Mouse (Mus musculus) gastrocnemius, adult 2 months (tissue): ENCODE results near the gene Emid1. TPM values are rescaled to one million over a fixed set of nuclear protein-coding genes. Genes with fewer than 3 reads are reported as not detected.

ENCODE experiments used
- DNase-seq: peaks from one replicate; pipeline ENCODE4 v3.0.0; 2022
- H3K27ac ChIP-seq: fragments of 200-600 bp; 2 replicates; pipeline ENCODE4 v1.8.1; 2022; ENCODE audit warnings: mild to moderate bottlenecking
- H3K4me3 ChIP-seq: fragments of 200-600 bp; 2 replicates; pipeline ENCODE4 v1.8.1; 2022; ENCODE audit warnings: mild to moderate bottlenecking, moderate library complexity
- CTCF ChIP-seq: fragments of 200-600 bp; IDR thresholded peaks from 2 replicates; pipeline ENCODE4 v1.8.1; 2022; ENCODE audit warnings: antibody characterized with exemption, mild to moderate bottlenecking, moderate library complexity
- intact Hi-C: fragments of 180-260 bp; cut with DNase I; formaldehyde crosslinking; loops from one replicate; pipeline ENCODE4 v1.15.1; 2025
- total RNA-seq, 2 experiments: library from RNA; stranded (reverse); gene quantifications; 2 replicates each; pipeline ENCODE4 v1.2.3; 2021

Gene Emid1
- total RNA-seq, 2 experiments from 2014 or later = 5.4 to 10.9 TPM

GRCm38 (mm10) chr11:5154961-5155805 is 3.1 kb upstream of the Emid1 start:
- H3K4me3 ChIP-seq = no peak overlapping the region
- peak overlapping the region; percentile 43; the same call in 1 of the 2 replicates for H3K27ac ChIP-seq
- peak; percentile 35 for DNase-seq
- TF ChIP-seq CTCF = no peak
- intact Hi-C loops = no loop called here

GRCm38 (mm10) chr11:5151247-5151630 is 818 bp downstream of the Emid1 start:
- no peak for DNase-seq
- no peak for TF ChIP-seq CTCF
- intact Hi-C loops = no loop called here
- Histone ChIP-seq H3K4me3 (peak overlapping the region; percentile 72), H3K27ac (peak overlapping the region; percentile 72)

- no peak for TF ChIP-seq CTCF
- no peak overlapping the region for H3K4me3 ChIP-seq
- no peak for DNase-seq
- peak overlapping the region; percentile 54 for H3K27ac ChIP-seq
- intact Hi-C loops = no loop called here
These were observed 1.4 kb downstream of the Emid1 start for GRCm38 (mm10) chr11:5150416-5151246.

GRCm38 (mm10) chr11:5149955-5150354 is 2.1 kb downstream of the Emid1 start:
- intact Hi-C loops = no loop called here
- DNase-seq = no peak
- Histone ChIP-seq H3K27ac (peak overlapping the region; percentile 13; the same call in 1 of the 2 replicates), H3K4me3 (no peak overlapping the region)
- TF ChIP-seq CTCF = no peak

- TF ChIP-seq CTCF = no peak
- no peak overlapping the region; the same call in 1 of the 2 replicates for H3K4me3 ChIP-seq
- DNase-seq = no peak
- intact Hi-C loops = no loop called here
- no peak overlapping the region; the same call in 1 of the 2 replicates for H3K27ac ChIP-seq
These were observed 2.8 kb downstream of the Emid1 start for GRCm38 (mm10) chr11:5149249-5149648.

- Histone ChIP-seq H3K27ac (no peak overlapping the region), H3K4me3 (no peak overlapping the region)
- TF ChIP-seq CTCF = no peak
- intact Hi-C loops = no loop called here
- DNase-seq = no peak
These were observed 6.5 kb downstream of the Emid1 start for GRCm38 (mm10) chr11:5145600-5145999.

GRCm38 (mm10) chr11:5141965-5142364 is 10.1 kb downstream of the Emid1 start:
- intact Hi-C loops = no loop called here
- no peak overlapping the region for H3K27ac ChIP-seq
- no peak for TF ChIP-seq CTCF
- no peak for DNase-seq
- H3K4me3 ChIP-seq = no peak overlapping the region

GRCm38 (mm10) chr11:5141252-5141651 is 10.8 kb downstream of the Emid1 start:
- Histone ChIP-seq H3K4me3 (no peak overlapping the region), H3K27ac (peak overlapping the region; percentile 54)
- no peak for TF ChIP-seq CTCF
- intact Hi-C loops = no loop called here
- no peak for DNase-seq

GRCm38 (mm10) chr11:5140619-5141018 is 11.4 kb downstream of the Emid1 start:
- no peak overlapping the region for H3K4me3 ChIP-seq
- peak overlapping the region; percentile 54 for H3K27ac ChIP-seq
- peak; percentile 91 for DNase-seq
- intact Hi-C loops = no loop called here
- TF ChIP-seq CTCF = no peak

GRCm38 (mm10) chr11:5139372-5139771 is 12.7 kb downstream of the Emid1 start:
- Histone ChIP-seq H3K27ac (no peak overlapping the region), H3K4me3 (no peak overlapping the region)
- DNase-seq = no peak
- TF ChIP-seq CTCF = no peak
- intact Hi-C loops = no loop called here

GRCm38 (mm10) chr11:5138642-5139041 is 13.4 kb downstream of the Emid1 start:
- Histone ChIP-seq H3K27ac (no peak overlapping the region), H3K4me3 (no peak overlapping the region)
- intact Hi-C loops = no loop called here
- TF ChIP-seq CTCF = no peak
- DNase-seq = no peak

GRCm38 (mm10) chr11:5135914-5136313 is 16.1 kb downstream of the Emid1 start:
- H3K4me3 ChIP-seq = no peak overlapping the region
- peak overlapping the region; percentile 24; the same call in 1 of the 2 replicates for H3K27ac ChIP-seq
- intact Hi-C loops = no loop called here
- DNase-seq = peak; percentile 70
- TF ChIP-seq CTCF = no peak

- Histone ChIP-seq H3K27ac (no peak overlapping the region), H3K4me3 (no peak overlapping the region)
- no peak for DNase-seq
- intact Hi-C loops = no loop called here
- no peak for TF ChIP-seq CTCF
These were observed 19.3 kb downstream of the Emid1 start for GRCm38 (mm10) chr11:5132751-5133150.
